Mouse (Mus musculus) megakaryocyte, embryonic 14.5 days (primary cell): Measurements from ENCODE around the gene Copz2.

Experiments
- FLI1 ChIP-seq: IDR thresholded peaks from 2 replicates; pipeline ENCODE4 v1.6.1; 2012; ENCODE audit warnings: low read length, inconsistent platforms, mixed read lengths
- GATA1 ChIP-seq: IDR thresholded peaks from 3 replicates; pipeline ENCODE4 v1.6.1; 2012; ENCODE audit warnings: mixed read lengths, low read length, inconsistent platforms, borderline replicate concordance

- TF ChIP-seq GATA1 (no peak), FLI1 (no peak)
These were observed 18.2 kb upstream of the Copz2 start for GRCm38 (mm10) chr11:96831516-96831915.
